Mouse (Mus musculus): ENCODE measurements at regions not wholly inside any gene's neighbourhood (a gene's known extent, or its start where the extent isn't known, plus 50 kb on each side); places are given as distances from the start of the nearest gene placed in this dataset.

GRCm38 (mm10) chr13:18063677-18064076 lies 70.5 kb upstream of the Yae1d1 start:
- no peak for DNase-seq (ENCODE audit: low spot score)

DNA sequence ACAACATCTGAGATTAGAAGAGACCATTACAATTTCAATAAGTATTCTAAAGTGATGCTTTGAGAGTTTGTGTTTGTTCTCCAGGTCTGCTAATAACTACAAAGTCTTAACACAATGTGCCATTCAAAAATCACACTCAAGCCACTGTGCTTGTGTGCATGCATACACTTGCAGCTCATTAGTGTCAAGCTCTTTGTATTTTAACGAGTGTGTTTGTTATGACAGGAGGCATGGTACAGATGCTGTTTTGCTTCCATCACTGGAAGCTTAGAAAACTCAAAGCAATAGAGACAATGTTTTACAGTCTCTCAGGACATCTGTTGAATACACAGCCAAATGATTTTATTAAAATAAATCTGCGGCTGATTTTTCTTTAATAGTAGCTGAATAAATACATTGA lies 67.1 kb upstream of the Yae1d1 start:
- DNase-seq (ENCODE audit: low spot score): no peak

GRCm38 (mm10) chr13:18057231-18057912 lies 64.2 kb upstream of the Yae1d1 start:
- peak; percentile 50 for DNase-seq (ENCODE audit: low spot score)

DNA sequence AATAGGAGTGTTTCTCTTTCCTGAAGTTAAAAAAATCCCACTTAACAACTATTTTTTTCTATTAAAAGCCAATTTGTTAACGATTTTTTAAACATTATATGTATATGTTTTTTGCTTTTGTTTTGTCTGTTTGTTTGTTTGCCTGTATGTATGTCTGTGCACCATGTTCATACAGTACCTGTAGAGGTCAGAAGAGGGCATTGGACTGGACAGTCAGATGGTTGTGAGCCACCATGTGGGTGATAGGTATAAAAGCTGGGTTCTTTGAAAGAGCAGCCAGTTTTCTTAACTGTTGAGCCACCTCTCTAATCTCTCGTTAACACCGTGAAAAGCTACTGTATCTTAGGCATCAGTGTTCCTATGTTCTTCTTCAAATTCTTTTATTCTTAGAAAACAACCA lies 63.7 kb upstream of the Yae1d1 start:
- DNase-seq (ENCODE audit: low spot score): no peak

- DNase-seq (ENCODE audit: low spot score): no peak
Measured at GRCm38 (mm10) chr13:18043154-18043553, 50.0 kb upstream of the Yae1d1 start.
